Mouse (Mus musculus) thymus, postnatal 0 days (tissue): Measurements from ENCODE around the gene Csf3r. TPM values are rescaled to one million over a fixed set of nuclear protein-coding genes. Genes with fewer than 3 reads are reported as not detected.

ENCODE experiments used
- DNase-seq: peaks from one replicate; pipeline ENCODE4 v3.0.0-alpha.2; 2015; ENCODE audit warnings: low spot score
- polyA plus RNA-seq: library from polyadenylated mRNA; unstranded; fragments of >200 nt; fragmentation: Nextera tagmentation; extraction: Ambion mirVana; gene quantifications from 2 replicates; pipeline ENCODE4 v1.2.1, GENCODE M21; 2015

The Csf3r gene
- polyA plus RNA-seq, 1 experiment from 2014 or later: 0.43 TPM

GRCm38 (mm10) chr4:126057207-126058133 is 33.1 kb downstream of the Csf3r start:
- DNase-seq: no peak

DNA sequence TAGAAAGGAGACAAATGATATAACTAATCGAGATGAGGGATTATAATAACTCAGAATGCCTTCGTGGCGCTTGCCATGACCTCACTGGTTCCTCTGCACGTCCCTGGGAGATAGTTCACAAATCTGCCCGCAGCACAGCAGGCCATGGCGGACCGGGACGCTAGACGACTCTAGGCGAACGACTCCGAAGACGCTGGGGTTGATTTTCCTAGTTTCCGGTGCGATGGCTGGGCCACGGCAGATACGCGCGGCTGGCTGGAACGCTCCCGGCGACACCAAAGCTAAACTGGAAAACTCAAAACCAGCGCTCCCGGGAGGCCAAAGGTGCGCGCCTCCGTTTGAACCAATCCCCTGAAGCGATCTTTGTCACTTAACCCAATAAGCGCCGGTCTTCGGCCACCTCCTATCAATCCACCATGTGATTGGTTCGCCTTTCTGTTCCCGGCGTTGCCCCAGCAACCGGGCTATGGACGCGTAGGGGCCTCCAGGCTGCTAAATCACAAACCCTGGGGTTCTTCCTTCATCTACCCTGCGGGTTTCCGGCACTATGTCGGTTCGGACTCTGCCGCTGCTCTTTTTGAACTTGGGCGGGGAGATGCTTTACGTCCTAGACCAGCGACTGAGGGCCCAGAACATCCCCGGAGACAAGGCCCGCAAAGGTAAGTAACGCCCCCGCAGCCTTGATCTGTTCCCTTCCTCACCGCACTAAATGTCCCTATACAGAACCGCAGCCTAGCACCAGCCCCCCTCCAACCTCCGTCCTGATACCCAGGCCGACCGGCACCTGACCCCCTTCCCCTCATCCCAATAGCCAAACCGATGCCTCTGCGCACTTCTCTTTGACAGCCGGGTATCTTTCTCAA is 34.0 kb downstream of the Csf3r start, which contains the start of gene Oscp1:
TSS of gene Oscp1 (plus strand) at position 432 of the 863 bp plus-strand sequence.
- DNase-seq: peak; percentile 94

- DNase-seq: no peak
Measured at GRCm38 (mm10) chr4:126058997-126059362, 34.6 kb downstream of the Csf3r start.

DNA sequence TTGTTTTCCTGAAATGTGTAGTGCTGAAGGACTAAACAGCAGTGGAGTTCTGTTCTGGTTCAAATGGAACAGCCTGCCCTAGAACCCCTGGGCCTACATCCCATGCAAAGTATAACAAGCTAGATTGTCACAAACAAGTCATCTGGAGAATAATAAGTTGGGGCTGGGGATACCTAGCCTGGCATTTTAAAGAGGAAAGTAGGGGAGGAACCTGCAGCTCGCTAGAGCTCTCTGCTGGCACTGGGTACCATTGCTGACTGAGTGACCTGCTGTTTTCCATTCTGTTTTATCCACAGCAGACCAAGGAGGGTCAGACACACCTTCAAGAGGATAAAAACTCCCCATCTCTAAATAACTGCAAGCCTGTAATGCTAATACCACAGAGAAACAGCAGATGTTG is 38.5 kb downstream of the Csf3r start:
- no peak for DNase-seq

- DNase-seq: no peak
Measured at GRCm38 (mm10) chr4:126065241-126065640, 40.9 kb downstream of the Csf3r start.

GRCm38 (mm10) chr4:126067401-126068077 is 43.2 kb downstream of the Csf3r start:
- no peak for DNase-seq

GRCm38 (mm10) chr4:126068842-126069241 is 44.5 kb downstream of the Csf3r start:
- no peak for DNase-seq

- no peak for DNase-seq
Measured at GRCm38 (mm10) chr4:126077833-126078232, 53.5 kb downstream of the Csf3r start.

GRCm38 (mm10) chr4:126079266-126079665 is 54.9 kb downstream of the Csf3r start:
- no peak for DNase-seq

DNA sequence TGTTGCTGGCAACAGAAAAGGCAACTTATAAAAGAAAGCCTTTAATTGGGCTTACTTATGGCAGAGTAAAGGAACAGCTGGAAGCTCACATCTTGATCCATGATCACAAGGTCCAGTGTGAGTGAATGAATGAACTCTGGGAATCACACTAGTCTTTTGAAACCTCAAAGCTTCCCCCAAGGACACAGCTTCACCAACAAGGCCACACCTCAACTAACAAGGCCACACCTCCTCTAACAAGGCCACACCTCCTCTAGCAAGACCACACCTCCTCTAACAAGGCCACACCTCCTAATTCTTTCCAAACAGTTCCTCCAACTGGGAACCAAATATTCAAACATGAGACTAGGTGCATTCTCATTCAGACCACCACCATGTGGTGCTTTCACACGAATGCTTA is 57.3 kb downstream of the Csf3r start:
- no peak for DNase-seq

DNA sequence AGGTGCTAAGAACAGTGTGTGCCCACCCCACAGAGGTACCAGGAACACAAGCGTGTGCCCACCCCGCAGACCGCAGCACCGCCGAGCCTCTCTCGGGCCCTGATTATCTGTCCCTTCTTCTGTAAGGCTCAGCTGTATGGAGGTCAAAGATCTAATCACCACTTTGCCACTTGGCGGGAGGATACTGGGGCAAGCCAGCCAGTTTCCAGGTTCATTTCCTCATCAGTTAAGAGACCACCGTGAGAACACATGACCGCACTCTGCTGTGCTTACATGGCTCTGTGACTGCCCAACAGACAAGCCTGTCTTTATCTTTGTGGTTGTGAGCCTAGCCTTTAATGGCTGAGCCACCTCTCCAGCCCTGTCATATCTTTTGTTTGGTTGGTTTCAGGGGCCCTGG is 58.7 kb downstream of the Csf3r start:
- no peak for DNase-seq

DNA sequence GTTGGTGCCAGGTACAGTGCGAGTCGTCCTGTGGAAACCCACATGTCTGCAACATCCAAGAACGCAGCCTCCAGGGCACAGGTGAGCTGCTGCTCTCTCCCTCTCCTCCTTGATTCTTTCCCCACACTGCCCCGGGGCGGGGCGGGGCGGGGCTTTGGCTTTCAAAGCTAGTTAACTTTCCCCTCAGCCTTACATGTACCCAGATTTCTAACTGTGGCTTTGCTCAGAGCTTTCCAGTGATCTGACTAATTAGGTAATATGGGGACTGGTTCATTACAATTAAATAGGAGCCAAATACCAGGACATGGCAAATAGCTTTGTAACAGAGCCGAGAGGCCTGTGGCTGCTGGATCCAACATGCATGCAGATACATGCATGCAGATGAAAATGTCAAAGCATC is 60.0 kb downstream of the Csf3r start:
- no peak for DNase-seq

DNA sequence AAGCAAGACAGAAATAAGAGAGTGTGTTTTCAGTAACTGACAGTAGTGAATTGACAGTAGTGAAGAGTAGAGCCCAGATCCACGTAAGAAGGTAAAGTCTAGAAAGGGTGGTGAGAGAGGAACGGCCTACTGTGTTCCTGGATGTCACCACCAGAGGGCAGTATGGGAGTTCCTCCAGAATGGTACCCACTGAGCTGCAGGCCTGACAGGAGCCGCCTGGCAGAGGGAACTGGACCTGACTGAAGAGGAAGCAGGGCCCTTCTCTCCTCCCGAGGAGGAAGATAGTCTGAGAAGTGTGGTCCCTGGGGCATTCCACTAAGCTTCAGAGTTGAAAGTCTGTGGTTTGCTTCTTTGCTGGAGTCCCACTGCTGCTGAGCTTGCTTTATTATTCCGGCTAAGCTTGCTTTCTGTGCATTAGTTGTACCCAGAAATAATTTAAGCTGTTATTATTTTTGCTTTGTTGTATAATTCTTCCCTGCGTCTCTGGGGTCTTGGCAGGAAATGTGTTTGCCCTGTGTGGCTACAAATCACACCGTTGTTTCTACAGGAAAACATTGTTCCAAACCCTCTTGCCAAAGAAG is 61.7 kb downstream of the Csf3r start:
- DNase-seq: peak; percentile 90

- DNase-seq: peak; percentile 77
Measured at GRCm38 (mm10) chr4:126090101-126090847, 65.9 kb downstream of the Csf3r start.

DNA sequence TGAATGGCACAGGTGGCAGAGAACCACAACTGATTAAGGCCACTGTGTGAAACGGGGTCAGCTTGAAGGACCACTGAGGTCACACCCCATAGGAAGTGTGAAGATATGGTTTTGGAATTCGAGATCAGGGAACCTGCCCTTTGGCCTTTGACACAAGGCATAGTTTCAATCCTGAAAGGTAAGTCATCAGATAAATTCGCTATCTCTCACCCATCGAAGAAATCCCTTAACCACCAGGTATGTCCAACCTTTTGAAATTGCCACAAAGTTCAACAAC is 66.4 kb downstream of the Csf3r start:
- DNase-seq: no peak

DNA sequence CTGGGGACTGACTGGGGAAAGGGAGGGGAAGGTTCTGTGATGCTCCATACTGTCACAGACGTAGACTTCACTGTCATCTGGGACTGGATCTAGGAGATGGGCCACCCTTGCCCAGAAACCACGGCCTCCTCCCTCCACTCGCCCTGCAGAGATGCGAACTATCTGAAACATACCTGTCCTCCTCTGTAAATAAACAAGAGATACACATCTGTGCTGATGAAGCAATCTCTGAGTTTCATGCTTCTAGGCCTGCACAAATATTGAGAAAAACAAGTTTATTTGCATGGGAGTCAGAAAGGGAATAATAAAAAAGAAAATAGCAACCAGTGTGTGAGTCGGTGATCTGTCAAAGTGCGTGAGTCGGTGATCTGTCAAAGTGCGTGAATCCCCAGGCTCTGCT is 67.5 kb downstream of the Csf3r start:
- no peak for DNase-seq
